Mouse (Mus musculus): ENCODE data around the gene Bdh1.

Gene Bdh1

DNA sequence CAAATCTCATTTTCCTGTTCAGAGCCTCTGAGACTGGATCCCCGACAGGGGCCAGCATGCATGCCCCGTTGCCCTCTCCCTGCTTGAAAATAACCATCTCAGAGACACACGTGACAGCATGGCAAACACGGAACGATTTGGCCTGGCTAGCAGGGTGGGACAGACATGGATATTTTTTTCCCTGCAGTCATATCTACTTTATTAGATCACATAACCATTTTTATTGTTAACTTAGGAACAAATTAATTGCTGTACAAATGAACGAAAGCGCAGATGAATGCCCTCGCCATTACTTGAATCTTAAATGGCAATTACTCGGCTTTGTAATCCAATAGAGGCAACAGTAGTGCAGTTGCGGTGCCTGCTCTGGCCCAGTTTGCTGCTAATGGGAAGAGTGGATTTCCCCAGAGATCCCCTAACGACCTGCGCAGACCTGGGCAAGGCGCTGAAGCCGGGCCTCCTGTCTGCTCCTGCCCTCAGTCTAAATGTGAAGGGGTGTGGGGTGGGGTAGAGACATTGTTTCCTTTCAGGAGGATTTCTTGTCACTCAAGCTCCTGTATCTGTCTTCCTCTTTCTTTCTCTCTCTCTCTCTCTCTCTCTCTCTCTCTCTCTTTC, 79.8 kb downstream of the Bdh1 start:
- DNase-seq (ENCODE audit: low spot score), result no peak

DNA sequence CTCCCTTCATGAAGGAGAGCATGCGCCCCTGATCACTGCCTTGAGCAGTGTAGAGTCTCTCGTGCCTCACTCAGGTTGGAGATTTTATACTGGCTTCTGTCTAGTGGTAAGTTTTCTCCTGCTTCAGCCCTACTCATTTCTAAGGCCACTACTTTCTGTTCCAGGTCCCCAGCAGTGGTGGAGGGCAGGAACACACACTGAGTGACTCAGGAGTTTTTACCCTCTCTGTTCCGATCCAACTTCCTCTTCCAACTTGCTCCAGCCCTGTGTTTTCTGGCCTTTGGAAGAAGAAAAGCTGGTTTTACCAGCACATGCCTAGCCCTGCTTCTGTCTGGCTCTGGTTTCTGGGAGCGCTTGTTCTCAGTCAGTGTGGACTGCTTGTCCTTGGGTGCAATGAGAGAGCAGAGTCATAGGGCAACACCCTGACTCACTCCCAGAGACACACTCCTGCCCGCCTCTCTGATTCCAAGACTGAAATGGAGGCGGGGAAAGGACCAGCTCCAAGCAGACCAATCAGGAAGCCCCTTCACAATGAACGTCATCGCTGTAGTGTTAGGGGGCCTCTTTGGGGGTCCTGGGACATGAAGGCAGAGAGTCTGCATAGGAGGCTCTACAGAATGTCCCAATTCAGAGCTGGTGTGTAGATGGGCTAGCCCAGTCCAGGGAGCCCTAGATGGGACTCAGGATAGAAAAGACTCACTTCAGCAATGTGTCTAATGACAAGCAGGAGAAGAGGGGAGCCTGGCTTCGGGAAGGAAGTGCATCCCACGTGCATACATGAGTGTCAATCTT, 84.8 kb downstream of the Bdh1 start:
- peak; percentile 25 for DNase-seq (ENCODE audit: low spot score)

DNA sequence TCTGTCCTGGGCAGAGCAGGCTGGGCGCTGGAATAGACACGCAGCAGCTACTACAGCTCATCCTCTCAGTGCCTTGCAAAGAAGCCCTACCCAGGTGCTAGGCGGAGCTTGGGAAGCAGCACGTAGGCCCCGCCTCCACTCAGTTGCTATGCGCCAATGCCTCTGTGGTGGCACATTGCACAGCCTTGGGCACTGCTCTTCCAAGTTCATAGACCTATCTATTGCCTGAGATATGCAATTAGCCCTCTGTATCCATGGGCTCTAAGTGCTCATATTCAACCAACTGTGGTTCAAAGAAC, 85.3 kb downstream of the Bdh1 start:
- no peak for DNase-seq (ENCODE audit: low spot score)

DNA sequence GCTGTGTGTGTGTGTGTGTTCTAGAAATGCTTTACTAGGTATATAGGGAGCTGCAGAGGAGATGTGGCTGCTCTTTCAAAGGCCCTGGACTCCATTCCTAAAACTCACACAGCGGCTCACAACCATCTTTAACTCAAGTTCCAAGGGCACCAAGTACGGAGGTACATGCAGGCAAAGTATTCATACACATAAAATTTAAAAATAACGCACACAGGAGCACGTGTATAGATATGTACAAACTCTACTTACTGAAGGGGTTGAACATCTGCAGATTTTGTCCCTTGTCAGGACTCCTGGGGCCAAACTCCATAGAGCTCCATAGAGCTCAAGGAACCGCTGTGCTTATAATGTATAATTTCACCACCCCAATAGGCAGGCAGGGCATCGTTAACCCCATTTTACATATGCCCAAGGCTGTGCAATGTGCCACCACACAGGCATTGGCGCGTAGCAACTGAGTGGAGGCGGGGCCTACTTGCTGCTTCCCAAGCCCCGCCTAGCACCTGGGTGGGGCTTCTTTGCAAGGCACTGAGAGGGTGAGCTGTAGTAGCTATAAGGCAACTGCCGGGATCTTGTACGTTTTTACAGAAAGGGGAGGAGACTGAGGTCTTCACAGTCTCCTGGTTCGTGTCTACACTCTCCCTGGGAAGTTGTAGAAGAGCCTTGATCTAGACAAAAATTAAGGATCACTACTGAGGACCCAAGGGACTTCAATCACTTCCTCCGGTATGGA, 85.9 kb downstream of the Bdh1 start:
- DNase-seq (ENCODE audit: low spot score), result no peak

Data from ovary, adult 18-20 months (tissue).